16 mouse cellular contexts compared by ENCODE assay signal in the genomic region with DNA sequence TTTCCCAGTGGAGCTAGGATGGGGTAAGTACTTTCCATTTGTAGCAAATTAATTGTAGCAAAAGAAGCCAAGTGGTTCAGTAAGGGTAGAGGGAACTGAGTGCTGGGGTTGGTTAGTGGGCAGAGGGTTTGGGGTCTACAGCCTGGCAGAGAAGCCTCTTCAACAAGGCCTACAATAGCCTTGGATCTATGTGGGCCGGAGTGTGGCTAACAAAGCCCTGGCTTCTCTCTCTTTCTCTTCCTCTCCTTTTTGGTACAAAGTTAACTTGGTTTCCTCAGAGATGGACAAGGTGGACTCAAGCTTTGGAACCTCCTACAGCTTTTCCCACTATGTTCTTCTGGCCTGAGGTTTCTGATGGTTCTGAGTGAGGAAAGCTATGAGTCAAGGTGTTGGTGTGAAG. TPM values are rescaled to one million over a fixed set of nuclear protein-coding genes. Genes with fewer than 3 reads are reported as not detected.
DNase-seq lines count a peak whose midpoint lies in the region; ATAC-seq and TF ChIP-seq lines count a peak whose summit lies in the region.
"Had no signal": no experiment of that assay in that cellular context is flagged by ENCODE, and none has a peak within 500 bp of the region (broad histone marks: within the 10 kb centered on the region; RNA-seq: fewer than 3 reads in every experiment).

No protein-coding gene starts in this region.

- 74% methylated on average over 1 of the region's 1 CpGs for WGBS in kidney, embryonic 15.5 days
- WGBS in intestine, embryonic 16.5 days: 48% methylated on average over 1 of the region's 1 CpGs
- 0% methylated on average over 1 of the region's 1 CpGs for WGBS in neural tube, embryonic 14.5 days

- TF ChIP-seq CTCF in embryonic fibroblast, embryonic 13.5 days (IDR thresholded peaks at IDR 0.05; ENCODE audit: borderline replicate concordance, insufficient read depth, low read length): no peak

- 0 out of 2 replicates have a peak, but pooled peaks cover 4% of the 10 kb centered on the region for H3K27me3 ChIP-seq in kidney, embryonic 15.5 days
- peaks cover 10% of the 10 kb centered on the region for H3K27me3 ChIP-seq in intestine, embryonic 16.5 days (replicated peaks; ENCODE audit: control insufficient read depth, insufficient read depth, low read length)
- H3K27me3 ChIP-seq in neural tube, embryonic 14.5 days (ENCODE audit: control insufficient read depth, insufficient read depth, low read length): no peaks in the 10 kb centered on the region

- no peak for TF ChIP-seq POLR2A in embryonic fibroblast, embryonic 13.5 days (IDR thresholded peaks at IDR 0.05; ENCODE audit: low read depth, low read length)

- H3K36me3 ChIP-seq in kidney, embryonic 15.5 days: peaks cover 25% of the 10 kb centered on the region
- no peaks in the 10 kb centered on the region for H3K36me3 ChIP-seq in intestine, embryonic 16.5 days (ENCODE audit: control insufficient read depth, insufficient read depth, low read length)
- peaks cover 43% of the 10 kb centered on the region for H3K36me3 ChIP-seq in neural tube, embryonic 14.5 days (ENCODE audit: control insufficient read depth, insufficient read depth, low read length)
- H3K36me3 ChIP-seq: embryonic facial prominence, embryonic 15.5 days; liver, embryonic 13.5 days had no signal

- 0 out of 2 replicates have a peak overlapping the region, but pooled peaks have one; percentile 3 for H3K4me3 ChIP-seq in kidney, embryonic 15.5 days (replicated peaks)
- no peak overlapping the region for H3K4me3 ChIP-seq in embryonic fibroblast, embryonic 13.5 days (ENCODE audit: insufficient read depth, low read length)
- H3K4me3 ChIP-seq in intestine, embryonic 16.5 days (ENCODE audit: low read length): peak overlapping the region; percentile 27
- H3K4me3 ChIP-seq in neural tube, embryonic 14.5 days (ENCODE audit: low read depth, low read length): peak overlapping the region; percentile 11; the same call in 1 of the 2 replicates
- H3K4me3 ChIP-seq: embryonic facial prominence, embryonic 15.5 days; liver, embryonic 13.5 days had no signal

- peak overlapping the region; percentile 24 for H3K4me2 ChIP-seq in kidney, embryonic 15.5 days
- peak overlapping the region; percentile 53 for H3K4me2 ChIP-seq in intestine, embryonic 16.5 days (ENCODE audit: low read depth, low read length)
- H3K4me2 ChIP-seq in neural tube, embryonic 14.5 days (ENCODE audit: low read depth, low read length): peak overlapping the region; percentile 99
- H3K4me2 ChIP-seq: embryonic facial prominence, embryonic 15.5 days; liver, embryonic 13.5 days had no signal

- DNase-seq in kidney, adult 9 months: no peak
- no peak for DNase-seq in gastrocnemius, postnatal 36 days
- DNase-seq in cerebellum, postnatal 4 days (ENCODE audit: low spot score in 2 of 2): no peak
- DNase-seq: adrenal gland, postnatal 36 days; cerebellum, adult 11 months; heart, postnatal 10 days; liver, embryonic 13.5 days had no signal

- peak overlapping the region; percentile 67 for H3K27ac ChIP-seq in kidney, embryonic 15.5 days
- peak overlapping the region; percentile 38; the same call in 1 of the 2 replicates for H3K27ac ChIP-seq in embryonic fibroblast, embryonic 13.5 days (ENCODE audit: insufficient read depth, low read length)
- 0 out of 2 replicates have a peak overlapping the region, but pooled peaks have one; percentile 53 for H3K27ac ChIP-seq in intestine, embryonic 16.5 days (ENCODE audit: low read length)
- H3K27ac ChIP-seq in neural tube, embryonic 14.5 days (ENCODE audit: low read depth, low read length): peak overlapping the region; percentile 35
- H3K27ac ChIP-seq: embryonic facial prominence, embryonic 15.5 days; liver, embryonic 13.5 days had no signal

- no peak for ATAC-seq in kidney, embryonic 15.5 days (replicated peaks; ENCODE audit: low FRiP score)
- no peak for ATAC-seq in intestine, embryonic 16.5 days
- no peak for ATAC-seq in neural tube, embryonic 14.5 days (ENCODE audit: low read depth)
- ATAC-seq: forebrain, embryonic 16.5 days had no signal

- H3K9ac ChIP-seq in kidney, embryonic 15.5 days: no peak overlapping the region
- peak overlapping the region; percentile 65 for H3K9ac ChIP-seq in intestine, embryonic 16.5 days (ENCODE audit: low read depth, low read length)
- H3K9ac ChIP-seq in neural tube, embryonic 14.5 days (replicated peaks; ENCODE audit: low read depth, low read length): no peak overlapping the region
- H3K9ac ChIP-seq: embryonic facial prominence, embryonic 15.5 days; liver, embryonic 13.5 days had no signal

- no peaks in the 10 kb centered on the region for H3K9me3 ChIP-seq in kidney, embryonic 15.5 days (replicated peaks)
- no peaks in the 10 kb centered on the region for H3K9me3 ChIP-seq in intestine, embryonic 16.5 days (ENCODE audit: control insufficient read depth, low read length)
- H3K9me3 ChIP-seq in neural tube, embryonic 14.5 days (ENCODE audit: control insufficient read depth, low read length): no peaks in the 10 kb centered on the region
- H3K9me3 ChIP-seq: embryonic facial prominence, embryonic 15.5 days; liver, embryonic 13.5 days had no signal

- intact Hi-C loops in gastrocnemius, postnatal 36 days (cut with DNase I): loop anchor here (5.0 kb wide), 1 partner anchor 199 kb away; no protein-coding TSS in a partner anchor

- peaks cover 84% of the 10 kb centered on the region for H3K4me1 ChIP-seq in kidney, embryonic 15.5 days
- H3K4me1 ChIP-seq in embryonic fibroblast, embryonic 13.5 days (ENCODE audit: control insufficient read depth, insufficient read depth, low read length): peaks cover under 1% of the 10 kb centered on the region; the same call in 1 of the 2 replicates
- peaks cover 23% of the 10 kb centered on the region for H3K4me1 ChIP-seq in intestine, embryonic 16.5 days (ENCODE audit: control insufficient read depth, insufficient read depth, low read length)
- peaks cover 84% of the 10 kb centered on the region for H3K4me1 ChIP-seq in neural tube, embryonic 14.5 days (ENCODE audit: control insufficient read depth, insufficient read depth, low read length)

RNA-seq across cellular contexts. Expression of a gene that starts 3.1 kb away (rescaled TPM):
- 11.0 and 11.5 TPM in 2 replicates for polyA plus RNA-seq in kidney, embryonic 15.5 days (2015; fragmentation: Nextera tagmentation; extraction: Ambion mirVana)
- 11.9 and 18.6 TPM in 2 replicates for polyA plus RNA-seq in embryonic fibroblast, embryonic 13.5 days (2011; ENCODE audit: insufficient read length, low read depth, missing spikeins)
- 15.3 and 15.5 TPM in 2 replicates for polyA plus RNA-seq in intestine, embryonic 16.5 days (2015; fragmentation: Nextera tagmentation; extraction: Ambion mirVana)
- 20.9 and 30.6 TPM in 2 replicates for polyA plus RNA-seq in neural tube, embryonic 14.5 days (2014; fragmentation: Nextera tagmentation; extraction: Ambion mirVana)
- total RNA-seq in gastrocnemius, postnatal 36 days (2021): 1 to 10 TPM; 1.6 to 2.0 TPM
- total RNA-seq: left cerebral cortex, adult 8-10 months had no signal
- polyA plus RNA-seq: forebrain, embryonic 16.5 days had no signal

RNA-seq across cellular contexts. Expression of a gene that starts 7.3 kb away (rescaled TPM):
- 4.2 and 4.3 TPM in 2 replicates for polyA plus RNA-seq in kidney, embryonic 15.5 days (2015; fragmentation: Nextera tagmentation; extraction: Ambion mirVana)
- polyA plus RNA-seq in embryonic fibroblast, embryonic 13.5 days (2011; ENCODE audit: insufficient read length, low read depth, missing spikeins): 2.8 and 4.2 TPM in 2 replicates
- polyA plus RNA-seq in intestine, embryonic 16.5 days (2015; fragmentation: Nextera tagmentation; extraction: Ambion mirVana): 1.2 and 1.4 TPM in 2 replicates
- 10.1 and 15.7 TPM in 2 replicates for polyA plus RNA-seq in neural tube, embryonic 14.5 days (2014; fragmentation: Nextera tagmentation; extraction: Ambion mirVana)
- total RNA-seq in gastrocnemius, postnatal 36 days (2021): 1 to 10 TPM; 1.3 to 1.8 TPM
- total RNA-seq: common myeloid progenitor, adult 5-6 weeks; heart, postnatal 10 days; left cerebral cortex, adult 8-10 months; megakaryocyte-erythroid progenitor cell, adult 5-6 weeks had no signal
- polyA plus RNA-seq: embryonic facial prominence, embryonic 15.5 days; forebrain, embryonic 16.5 days; liver, embryonic 13.5 days had no signal

RNA-seq across cellular contexts. Expression of a gene that starts 9.7 kb away (rescaled TPM):
- 1.5 and 1.8 TPM in 2 replicates for polyA plus RNA-seq in kidney, embryonic 15.5 days (2015; fragmentation: Nextera tagmentation; extraction: Ambion mirVana)
- polyA plus RNA-seq in embryonic fibroblast, embryonic 13.5 days (2011; ENCODE audit: insufficient read length, low read depth, missing spikeins): 3.0 and 4.2 TPM in 2 replicates
- 1.7 and 2.4 TPM in 2 replicates for polyA plus RNA-seq in intestine, embryonic 16.5 days (2015; fragmentation: Nextera tagmentation; extraction: Ambion mirVana)
- polyA plus RNA-seq in neural tube, embryonic 14.5 days (2014; fragmentation: Nextera tagmentation; extraction: Ambion mirVana): 1.6 and 2.7 TPM in 2 replicates
- total RNA-seq in gastrocnemius, postnatal 36 days (2021): 1 to 10 TPM; 2.0 TPM
- total RNA-seq: left cerebral cortex, adult 8-10 months had no signal
- polyA plus RNA-seq: forebrain, embryonic 16.5 days had no signal

RNA-seq across cellular contexts. Expression of a gene that starts 11.9 kb away (rescaled TPM):
- polyA plus RNA-seq in kidney, embryonic 15.5 days (2015; fragmentation: Nextera tagmentation; extraction: Ambion mirVana): 9.5 and 11.8 TPM in 2 replicates
- polyA plus RNA-seq in embryonic fibroblast, embryonic 13.5 days (2011; ENCODE audit: insufficient read length, low read depth, missing spikeins): 10.2 and 13.5 TPM in 2 replicates
- polyA plus RNA-seq in intestine, embryonic 16.5 days (2015; fragmentation: Nextera tagmentation; extraction: Ambion mirVana): 5.2 and 5.9 TPM in 2 replicates
- 10.8 and 13.4 TPM in 2 replicates for polyA plus RNA-seq in neural tube, embryonic 14.5 days (2014; fragmentation: Nextera tagmentation; extraction: Ambion mirVana)
- 1 to 10 TPM; 1.9 to 2.2 TPM for total RNA-seq in gastrocnemius, postnatal 36 days (2021)
- total RNA-seq: left cerebral cortex, adult 8-10 months had no signal
- polyA plus RNA-seq: forebrain, embryonic 16.5 days had no signal

RNA-seq across cellular contexts. Expression of a gene that starts 11.9 kb away (rescaled TPM):
- polyA plus RNA-seq in kidney, embryonic 15.5 days (2015; fragmentation: Nextera tagmentation; extraction: Ambion mirVana): 0.92 TPM in 1 of 2 replicates, not detected in the other
- polyA plus RNA-seq in embryonic fibroblast, embryonic 13.5 days (2011; ENCODE audit: insufficient read length, low read depth, missing spikeins): 0.89 TPM in 1 of 2 replicates, not detected in the other
- not detected in 2 replicates for polyA plus RNA-seq in intestine, embryonic 16.5 days (2015; fragmentation: Nextera tagmentation; extraction: Ambion mirVana)
- 4.2 TPM in 1 of 2 replicates, not detected in the other for polyA plus RNA-seq in neural tube, embryonic 14.5 days (2014; fragmentation: Nextera tagmentation; extraction: Ambion mirVana)
- total RNA-seq in gastrocnemius, postnatal 36 days (2021): under 1 TPM in 1 of 2 experiments, not detected in 1; 0.71 TPM
- total RNA-seq: common myeloid progenitor, adult 5-6 weeks; heart, postnatal 10 days; left cerebral cortex, adult 8-10 months; megakaryocyte-erythroid progenitor cell, adult 5-6 weeks had no signal
- polyA plus RNA-seq: embryonic facial prominence, embryonic 15.5 days; forebrain, embryonic 16.5 days; liver, embryonic 13.5 days had no signal

Comparison
In these comparisons a context has a peak if more than half of its experiments do, and no peak if none do; other contexts are left out.
1. H3K4me2 ChIP-seq: peak in every context shown above with its lines; median percentile 99 in neural tube, embryonic 14.5 days; 53 in intestine, embryonic 16.5 days; 24 in kidney, embryonic 15.5 days.